Mouse (Mus musculus) stomach, embryonic 14.5 days (tissue): ENCODE measurements at regions not wholly inside any gene's neighbourhood (a gene's known extent, or its start where the extent isn't known, plus 50 kb on each side); places are given as distances from the start of the nearest gene placed in this dataset.

ENCODE experiments used
- ATAC-seq: fragments of 200-750 bp; cut with Nextera tagmentation; 2 replicates; pipeline ENCODE4 v1.8.0; 2017; ENCODE audit warnings: low read depth, moderate TSS enrichment; ENCODE audit not compliant: insufficient number of reproducible peaks, insufficient read depth, low FRiP score
- H3K27ac ChIP-seq: fragments of 300-500 bp; sonication (generic); 2 replicates; pipeline ENCODE4 v1.5.1; 2014; ENCODE audit warnings: mild to moderate bottlenecking, low read length, moderate library complexity, mixed read lengths
- H3K27me3 ChIP-seq: fragments of 300-500 bp; sonication (generic); 2 replicates; pipeline ENCODE4 v1.6.1; 2014; ENCODE audit warnings: low read length, control low read depth, mixed read lengths; ENCODE audit not compliant: control insufficient read depth, insufficient read depth
- H3K36me3 ChIP-seq: fragments of 300-500 bp; sonication (generic); 2 replicates; pipeline ENCODE4 v1.6.1; 2014; ENCODE audit warnings: mild to moderate bottlenecking, control low read depth, low read length, moderate library complexity, mixed read lengths; ENCODE audit not compliant: control insufficient read depth, insufficient read depth
- H3K4me1 ChIP-seq: fragments of 300-500 bp; sonication (generic); 2 replicates; pipeline ENCODE4 v1.6.1; 2014; ENCODE audit warnings: low read length, control low read depth, mixed read lengths; ENCODE audit not compliant: control insufficient read depth, insufficient read depth
- H3K4me2 ChIP-seq: fragments of 300-500 bp; sonication (generic); replicated peaks from 2 replicates; pipeline ENCODE4 v1.6.1; 2014; ENCODE audit warnings: low read depth, low read length, control low read depth
- H3K4me3 ChIP-seq: fragments of 300-500 bp; sonication (generic); 2 replicates; pipeline ENCODE4 v1.5.1; 2014; ENCODE audit warnings: low read depth, low read length, control low read depth
- H3K9ac ChIP-seq: fragments of 300-500 bp; sonication (generic); replicated peaks from 2 replicates; pipeline ENCODE4 v1.6.1; 2014; ENCODE audit warnings: low read depth, mild to moderate bottlenecking, control low read depth, low read length, moderate library complexity, mixed read lengths
- H3K9me3 ChIP-seq: fragments of 300-500 bp; sonication (generic); 2 replicates; pipeline ENCODE4 v1.6.1; 2016; ENCODE audit warnings: low read depth, low read length, control low read depth; ENCODE audit not compliant: control insufficient read depth
- WGBS: fragments of 180-500 bp; shearing (Covaris S2); extraction: QIAGEN DNeasy Blood & Tissue Kit; methylation state at CpG from one replicate; pipeline ENCODE4 v1.1.7; 2014; 5-methylcytosine and 5-hydroxymethylcytosine counted together

DNA sequence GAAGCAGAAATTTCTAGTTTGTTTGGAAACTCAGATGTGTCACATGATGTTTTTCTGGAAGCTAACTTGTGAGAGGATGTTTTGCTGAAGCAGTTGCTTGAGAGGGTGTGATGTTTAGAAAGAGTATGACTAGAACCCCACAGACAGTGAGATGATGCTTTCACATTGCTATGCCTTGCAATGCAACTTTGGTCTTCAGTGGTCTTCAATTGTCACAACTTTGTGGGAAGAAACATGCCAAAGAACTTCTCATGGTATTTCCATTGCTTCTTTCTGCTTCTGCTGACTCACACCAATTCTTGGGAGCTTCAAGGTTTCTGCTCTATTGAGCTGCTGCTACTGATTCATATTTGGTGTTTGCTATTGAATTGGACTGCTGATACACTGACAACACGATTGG lies 365.3 kb upstream of the Tmem229a start:
- no peak overlapping the region for H3K4me2 ChIP-seq
- H3K36me3 ChIP-seq, result no peaks in the 10 kb centered on the region
- no peak overlapping the region for H3K4me3 ChIP-seq
- ATAC-seq, result no peak
- H3K9me3 ChIP-seq, result no peaks in the 10 kb centered on the region
- 55% methylated on average over 1 of the region's 1 CpGs for WGBS
- no peaks in the 10 kb centered on the region for H3K27me3 ChIP-seq
- no peaks in the 10 kb centered on the region for H3K4me1 ChIP-seq
- no peak overlapping the region for H3K9ac ChIP-seq
- H3K27ac ChIP-seq, result no peak overlapping the region

DNA sequence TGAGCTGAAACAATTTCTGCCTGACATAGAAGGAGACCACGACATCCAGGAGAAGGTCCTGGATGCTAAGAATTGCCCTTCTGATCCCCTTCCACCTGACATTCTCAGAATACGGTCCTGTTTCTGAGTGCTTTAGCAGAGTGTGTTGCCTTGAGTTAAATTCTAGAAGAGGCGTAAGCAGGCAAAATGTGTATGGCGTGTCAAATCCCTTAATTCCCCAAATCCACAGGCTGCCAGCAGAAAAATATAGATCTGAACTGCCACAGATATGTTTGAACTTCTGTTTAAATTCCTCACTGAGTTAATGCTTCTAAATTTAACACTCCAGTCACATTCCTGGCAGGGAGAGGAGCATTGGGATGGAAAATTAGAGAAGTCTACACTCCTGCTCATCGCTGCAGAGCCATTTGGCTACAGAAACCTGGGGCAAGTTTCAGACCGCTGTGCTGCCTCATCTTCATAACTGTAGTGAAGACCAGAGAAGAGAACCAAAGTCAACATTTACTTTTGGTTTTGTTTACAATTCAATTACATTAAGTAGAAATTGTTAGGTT lies 364.3 kb upstream of the Tmem229a start:
- no peak for ATAC-seq
- H3K4me2 ChIP-seq, result no peak overlapping the region
- no peak overlapping the region for H3K9ac ChIP-seq
- no peaks in the 10 kb centered on the region for H3K9me3 ChIP-seq
- H3K36me3 ChIP-seq, result no peaks in the 10 kb centered on the region
- H3K27ac ChIP-seq, result no peak overlapping the region
- no peak overlapping the region for H3K4me3 ChIP-seq
- no peaks in the 10 kb centered on the region for H3K27me3 ChIP-seq
- H3K4me1 ChIP-seq, result no peaks in the 10 kb centered on the region
- WGBS, result 48% methylated on average over 6 of the region's 6 CpGs

DNA sequence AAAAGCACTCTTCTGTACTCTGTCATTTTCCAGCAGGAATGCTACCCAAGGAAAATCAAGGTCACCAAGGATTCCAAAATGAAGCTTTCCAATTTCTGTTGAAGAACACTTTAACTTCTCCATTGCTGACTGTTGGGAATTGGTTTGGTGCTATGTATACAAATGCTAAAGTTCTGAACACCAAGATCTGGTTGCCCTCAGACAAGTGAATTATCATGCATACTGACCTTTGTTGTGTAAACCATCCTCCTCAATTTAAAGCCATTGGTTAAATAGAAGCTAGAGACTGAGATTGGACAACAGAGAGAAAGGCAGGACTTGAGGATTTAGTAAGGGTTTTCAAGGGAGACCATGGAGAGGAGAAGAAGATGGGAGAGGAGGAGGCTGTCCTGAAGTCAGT lies 351.4 kb upstream of the Tmem229a start:
- Histone ChIP-seq H3K4me1 (no peaks in the 10 kb centered on the region), H3K36me3 (no peaks in the 10 kb centered on the region)

DNA sequence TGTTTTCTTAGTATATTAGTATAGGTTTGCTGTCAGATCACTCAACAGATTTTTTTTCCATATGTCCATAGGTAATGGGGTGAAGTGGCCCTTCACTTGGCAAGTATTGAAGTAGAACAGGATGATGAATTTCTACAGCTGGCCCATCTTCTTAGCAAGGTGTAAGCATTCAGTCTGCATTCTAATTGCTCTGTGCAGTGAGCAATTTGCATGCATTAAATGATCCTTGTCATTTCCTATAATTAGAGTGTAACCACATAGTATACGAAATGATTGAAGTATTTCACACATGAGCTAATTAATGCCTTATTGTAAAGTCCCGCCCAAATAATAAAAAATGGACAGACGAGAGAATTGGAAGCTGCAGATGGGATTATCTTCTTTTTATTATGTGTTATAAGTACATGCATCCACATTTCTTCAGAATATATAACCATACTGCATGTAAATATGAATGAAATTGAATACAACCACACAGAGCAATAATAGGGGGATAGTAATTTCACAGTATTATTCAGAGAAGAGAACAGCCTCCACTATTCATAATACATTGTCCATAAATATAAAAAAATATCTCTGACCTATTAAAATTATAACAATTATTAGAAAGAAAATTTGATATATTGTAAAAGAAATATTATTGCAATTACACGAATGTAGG lies 348.9 kb upstream of the Tmem229a start:
- no peaks in the 10 kb centered on the region for H3K4me1 ChIP-seq

More for the DNA sequence above, 351.4 kb upstream of the Tmem229a start:
- Histone ChIP-seq H3K9ac (no peak overlapping the region), H3K4me2 (no peak overlapping the region), H3K27me3 (no peaks in the 10 kb centered on the region), H3K27ac (no peak overlapping the region), H3K4me3 (no peak overlapping the region), H3K9me3 (no peaks in the 10 kb centered on the region)
- ATAC-seq, result no peak

DNA sequence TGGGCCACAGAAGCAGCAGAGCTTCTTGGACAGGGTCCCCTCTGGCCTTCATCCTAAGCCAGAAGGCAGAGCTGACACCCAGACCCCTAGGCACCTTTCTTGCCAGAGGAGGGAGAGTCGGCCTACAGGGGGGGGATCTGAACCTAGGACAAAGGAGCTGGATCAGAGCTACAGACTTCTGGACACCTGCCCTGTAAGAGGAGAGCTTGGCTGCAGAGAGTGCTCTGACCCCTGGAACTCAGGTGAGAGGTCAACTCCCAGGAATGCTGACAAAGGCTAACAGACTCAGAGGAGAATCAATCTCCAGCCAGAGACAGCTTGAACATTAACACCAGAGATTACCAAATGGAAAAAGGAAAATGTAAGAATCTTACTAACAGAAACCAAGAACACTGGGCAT lies 335.5 kb upstream of the Tmem229a start:
- H3K9ac ChIP-seq, result no peak overlapping the region
- no peak overlapping the region for H3K4me2 ChIP-seq
- no peak for ATAC-seq
- 43% methylated on average over 1 of the region's 1 CpGs for WGBS
- H3K4me1 ChIP-seq, result no peaks in the 10 kb centered on the region
- H3K9me3 ChIP-seq, result no peaks in the 10 kb centered on the region
- H3K36me3 ChIP-seq, result no peaks in the 10 kb centered on the region
- no peaks in the 10 kb centered on the region for H3K27me3 ChIP-seq
- no peak overlapping the region for H3K4me3 ChIP-seq
- H3K27ac ChIP-seq, result no peak overlapping the region

More for the DNA sequence above, 348.9 kb upstream of the Tmem229a start:
- H3K9me3 ChIP-seq, result no peaks in the 10 kb centered on the region
- no peak overlapping the region for H3K27ac ChIP-seq
- no peaks in the 10 kb centered on the region for H3K27me3 ChIP-seq
- no peak for ATAC-seq
- 87% methylated on average over 4 of the region's 4 CpGs for WGBS
- H3K36me3 ChIP-seq, result no peaks in the 10 kb centered on the region
- H3K9ac ChIP-seq, result no peak overlapping the region
- H3K4me2 ChIP-seq, result no peak overlapping the region
- H3K4me3 ChIP-seq, result no peak overlapping the region

DNA sequence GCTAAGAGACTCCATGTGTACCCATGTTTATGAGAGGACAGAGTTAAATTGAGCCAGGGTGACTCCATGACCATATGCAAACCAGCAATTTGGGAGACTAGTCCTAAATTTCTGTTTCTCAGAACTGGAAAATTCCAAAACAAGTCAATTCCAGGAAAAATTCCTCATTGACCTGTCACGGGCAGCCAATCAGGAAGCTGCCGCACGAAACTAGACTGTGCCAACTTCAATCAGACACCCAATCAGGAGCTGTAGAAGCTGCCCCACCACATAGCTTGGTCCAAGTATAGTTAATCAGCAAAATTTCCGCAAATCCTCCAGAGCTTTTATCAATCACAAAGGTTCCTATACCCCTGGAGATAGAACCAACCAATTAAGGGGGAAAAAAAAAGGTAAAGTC lies 331.5 kb upstream of the Tmem229a start:
- WGBS, result 92% methylated on average over 4 of the region's 4 CpGs
- H3K27ac ChIP-seq, result no peak overlapping the region
- ATAC-seq, result no peak

DNA sequence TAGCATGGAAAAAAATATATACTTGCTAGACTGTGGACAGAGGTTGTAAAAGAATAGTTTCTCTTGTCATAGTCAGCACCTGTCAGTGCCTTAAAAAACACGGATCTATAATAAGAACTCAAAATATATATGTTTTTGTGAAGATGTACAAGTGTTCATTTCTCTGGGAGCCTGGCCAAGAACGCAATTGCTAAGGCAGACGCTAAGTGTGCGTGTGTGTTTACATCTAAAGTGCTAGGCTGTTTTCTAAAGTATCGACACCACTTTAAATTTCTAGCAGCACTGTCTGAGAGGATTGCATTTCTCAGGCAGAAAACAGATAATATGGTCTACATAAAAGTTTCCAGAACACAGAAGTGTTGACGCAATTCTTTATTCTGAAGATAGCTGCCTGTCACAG lies 330.2 kb upstream of the Tmem229a start:
- Histone ChIP-seq H3K27me3 (no peaks in the 10 kb centered on the region), H3K4me2 (no peak overlapping the region), H3K4me1 (no peaks in the 10 kb centered on the region), H3K36me3 (no peaks in the 10 kb centered on the region), H3K9me3 (no peaks in the 10 kb centered on the region), H3K27ac (no peak overlapping the region), H3K4me3 (no peak overlapping the region), H3K9ac (no peak overlapping the region)
- 57% methylated on average over 6 of the region's 6 CpGs for WGBS
- ATAC-seq, result no peak

More for the DNA sequence above, 331.5 kb upstream of the Tmem229a start:
- no peaks in the 10 kb centered on the region for H3K27me3 ChIP-seq
- H3K9me3 ChIP-seq, result no peaks in the 10 kb centered on the region
- H3K4me1 ChIP-seq, result no peaks in the 10 kb centered on the region
- H3K36me3 ChIP-seq, result no peaks in the 10 kb centered on the region
- no peak overlapping the region for H3K4me3 ChIP-seq
- H3K4me2 ChIP-seq, result no peak overlapping the region
- no peak overlapping the region for H3K9ac ChIP-seq

DNA sequence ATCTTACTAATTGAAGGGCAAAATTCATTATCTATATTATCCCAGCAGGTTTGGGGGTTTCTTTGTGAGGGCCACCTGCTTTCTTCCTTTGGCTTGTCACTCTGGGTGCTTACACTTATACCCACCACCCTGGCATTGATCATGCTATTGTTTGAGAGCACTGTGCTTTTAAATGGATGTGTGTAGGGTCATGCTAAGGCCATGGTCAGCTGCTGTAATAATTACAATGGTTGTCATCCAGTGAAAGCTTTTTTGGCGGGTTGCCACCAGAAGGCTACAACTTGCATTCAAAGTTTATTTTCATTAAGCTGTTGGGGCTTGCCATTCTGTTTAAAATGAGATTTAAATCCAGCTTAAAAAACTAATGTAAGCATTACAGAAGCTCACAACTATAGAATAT lies 322.4 kb upstream of the Tmem229a start:
- Histone ChIP-seq H3K4me3 (no peak overlapping the region), H3K4me1 (no peaks in the 10 kb centered on the region), H3K9ac (no peak overlapping the region), H3K27ac (no peak overlapping the region), H3K9me3 (no peaks in the 10 kb centered on the region), H3K4me2 (no peak overlapping the region), H3K27me3 (no peaks in the 10 kb centered on the region), H3K36me3 (no peaks in the 10 kb centered on the region)
- 18% methylated on average over 1 of the region's 1 CpGs for WGBS
- ATAC-seq, result peak; percentile 71; the same call in 1 of the 2 replicates
